Mouse (Mus musculus): ENCODE data around the gene Gpi1. TPM values are rescaled to one million over a fixed set of nuclear protein-coding genes. Genes with fewer than 3 reads are reported as not detected.
A peak's percentile ranks its signal among the peaks of the same experiment; 100 is the strongest.

Gene Gpi1
- polyA plus RNA-seq, 1 experiment from 2014 or later = 287 TPM

- Histone ChIP-seq H3K27ac (replicated peaks; ENCODE audit: low read depth, low read length) (no peak overlapping the region), H3K4me1 (ENCODE audit: control insufficient read depth, insufficient read depth, low read length) (no peaks in the 10 kb centered on the region), H3K9ac (replicated peaks; ENCODE audit: low read length) (no peak overlapping the region), H3K4me2 (ENCODE audit: low read depth, low read length) (no peak overlapping the region), H3K9me3 (replicated peaks; ENCODE audit: control insufficient read depth, low read length) (no peaks in the 10 kb centered on the region), H3K27me3 (ENCODE audit: control insufficient read depth, insufficient read depth, low read length) (no peaks in the 10 kb centered on the region), H3K36me3 (replicated peaks; ENCODE audit: control insufficient read depth, insufficient read depth, low read depth, low read length) (peaks cover 3% of the 10 kb centered on the region), H3K4me3 (ENCODE audit: low read depth, low read length) (no peak overlapping the region)
- DNase-seq (ENCODE audit: low spot score) = no peak
- WGBS = 90% methylated on average over 5 of the region's 5 CpGs
- no peak for ATAC-seq (replicated peaks; ENCODE audit: insufficient number of reproducible peaks, low FRiP score, low TSS enrichment, low read depth)
Observed at GRCm38 (mm10) chr7:34238086-34238485, 8.0 kb upstream of the Gpi1 start.

- no peak for ATAC-seq (replicated peaks; ENCODE audit: insufficient number of reproducible peaks, low FRiP score, low TSS enrichment, low read depth)
- Histone ChIP-seq H3K27ac (replicated peaks; ENCODE audit: low read depth, low read length) (no peak overlapping the region), H3K9ac (replicated peaks; ENCODE audit: low read length) (no peak overlapping the region), H3K9me3 (replicated peaks; ENCODE audit: control insufficient read depth, low read length) (no peaks in the 10 kb centered on the region), H3K4me1 (ENCODE audit: control insufficient read depth, insufficient read depth, low read length) (no peaks in the 10 kb centered on the region), H3K4me2 (ENCODE audit: low read depth, low read length) (no peak overlapping the region), H3K27me3 (ENCODE audit: control insufficient read depth, insufficient read depth, low read length) (no peaks in the 10 kb centered on the region), H3K36me3 (replicated peaks; ENCODE audit: control insufficient read depth, insufficient read depth, low read depth, low read length) (peaks cover 3% of the 10 kb centered on the region), H3K4me3 (ENCODE audit: low read depth, low read length) (no peak overlapping the region)
- no peak for DNase-seq (ENCODE audit: low spot score)
- WGBS = 91% methylated on average over 5 of the region's 5 CpGs
Observed at GRCm38 (mm10) chr7:34235602-34236001, 5.5 kb upstream of the Gpi1 start.

GRCm38 (mm10) chr7:34234610-34235561, 4.8 kb upstream of the Gpi1 start:
- ATAC-seq (replicated peaks; ENCODE audit: insufficient number of reproducible peaks, low FRiP score, low TSS enrichment, low read depth) (no peak), DNase-seq (ENCODE audit: low spot score) (peak; percentile 63)
- Histone ChIP-seq H3K4me2 (ENCODE audit: low read depth, low read length) (peak overlapping the region; percentile 70), H3K27ac (replicated peaks; ENCODE audit: low read depth, low read length) (peak overlapping the region; percentile 73), H3K9me3 (replicated peaks; ENCODE audit: control insufficient read depth, low read length) (no peaks in the 10 kb centered on the region), H3K9ac (replicated peaks; ENCODE audit: low read length) (peak overlapping the region; percentile 60), H3K4me3 (ENCODE audit: low read depth, low read length) (peak overlapping the region; percentile 40), H3K36me3 (replicated peaks; ENCODE audit: control insufficient read depth, insufficient read depth, low read depth, low read length) (no peaks in the 10 kb centered on the region; the same call in none of the 2 replicates), H3K27me3 (ENCODE audit: control insufficient read depth, insufficient read depth, low read length) (no peaks in the 10 kb centered on the region), H3K4me1 (ENCODE audit: control insufficient read depth, insufficient read depth, low read length) (no peaks in the 10 kb centered on the region)
- 2% methylated on average over 17 of the region's 17 CpGs for WGBS

- peak overlapping the region; percentile 40 for H3K4me3 ChIP-seq (ENCODE audit: low read depth, low read length)
- H3K4me2 ChIP-seq (ENCODE audit: low read depth, low read length) = peak overlapping the region; percentile 70
- no peaks in the 10 kb centered on the region; the same call in none of the 2 replicates for H3K36me3 ChIP-seq (replicated peaks; ENCODE audit: control insufficient read depth, insufficient read depth, low read depth, low read length)
- WGBS = 0% methylated on average over 45 of the region's 46 CpGs
- H3K27ac ChIP-seq (replicated peaks; ENCODE audit: low read depth, low read length) = peak overlapping the region; percentile 73
- H3K4me1 ChIP-seq (ENCODE audit: control insufficient read depth, insufficient read depth, low read length) = no peaks in the 10 kb centered on the region
- H3K27me3 ChIP-seq (ENCODE audit: control insufficient read depth, insufficient read depth, low read length) = no peaks in the 10 kb centered on the region
- DNase-seq (ENCODE audit: low spot score) (peak; percentile 99), ATAC-seq (replicated peaks; ENCODE audit: insufficient number of reproducible peaks, low FRiP score, low TSS enrichment, low read depth) (peak; percentile 93)
- H3K9me3 ChIP-seq (replicated peaks; ENCODE audit: control insufficient read depth, low read length) = no peaks in the 10 kb centered on the region
- peak overlapping the region; percentile 60 for H3K9ac ChIP-seq (replicated peaks; ENCODE audit: low read length)
Observed at GRCm38 (mm10) chr7:34233909-34234609, 3.9 kb upstream of the Gpi1 start.

- Histone ChIP-seq H3K9ac (replicated peaks; ENCODE audit: low read length) (no peak overlapping the region; the same call in 1 of the 2 replicates), H3K27ac (replicated peaks; ENCODE audit: low read depth, low read length) (0 out of 2 replicates have a peak overlapping the region, but pooled peaks have one; percentile 48), H3K36me3 (replicated peaks; ENCODE audit: control insufficient read depth, insufficient read depth, low read depth, low read length) (no peaks in the 10 kb centered on the region; the same call in 1 of the 2 replicates), H3K4me3 (ENCODE audit: low read depth, low read length) (peak overlapping the region; percentile 40), H3K4me1 (ENCODE audit: control insufficient read depth, insufficient read depth, low read length) (no peaks in the 10 kb centered on the region), H3K27me3 (ENCODE audit: control insufficient read depth, insufficient read depth, low read length) (no peaks in the 10 kb centered on the region), H3K4me2 (ENCODE audit: low read depth, low read length) (peak overlapping the region; percentile 70), H3K9me3 (replicated peaks; ENCODE audit: control insufficient read depth, low read length) (no peaks in the 10 kb centered on the region)
- 40% methylated on average over 7 of the region's 7 CpGs for WGBS
- ATAC-seq (replicated peaks; ENCODE audit: insufficient number of reproducible peaks, low FRiP score, low TSS enrichment, low read depth) = no peak
- DNase-seq (ENCODE audit: low spot score) = no peak
Observed at GRCm38 (mm10) chr7:34232785-34233725, 2.9 kb upstream of the Gpi1 start.

- ATAC-seq (replicated peaks; ENCODE audit: insufficient number of reproducible peaks, low FRiP score, low TSS enrichment, low read depth) (peak; percentile 26), DNase-seq (ENCODE audit: low spot score) (peak; percentile 68)
- 1% methylated on average over 18 of the region's 19 CpGs for WGBS
- Histone ChIP-seq H3K27ac (replicated peaks; ENCODE audit: low read depth, low read length) (peak overlapping the region; percentile 72; the same call in 1 of the 2 replicates), H3K9me3 (replicated peaks; ENCODE audit: control insufficient read depth, low read length) (no peaks in the 10 kb centered on the region), H3K4me1 (ENCODE audit: control insufficient read depth, insufficient read depth, low read length) (no peaks in the 10 kb centered on the region), H3K27me3 (ENCODE audit: control insufficient read depth, insufficient read depth, low read length) (no peaks in the 10 kb centered on the region), H3K4me3 (ENCODE audit: low read depth, low read length) (peak overlapping the region; percentile 73), H3K36me3 (replicated peaks; ENCODE audit: control insufficient read depth, insufficient read depth, low read depth, low read length) (no peaks in the 10 kb centered on the region; the same call in 1 of the 2 replicates), H3K9ac (replicated peaks; ENCODE audit: low read length) (peak overlapping the region; percentile 81), H3K4me2 (ENCODE audit: low read depth, low read length) (peak overlapping the region; percentile 69)
Observed at GRCm38 (mm10) chr7:34229691-34230111, 435 bp downstream of the Gpi1 start.

GRCm38 (mm10) chr7:34229153-34229552, 983 bp downstream of the Gpi1 start:
- Histone ChIP-seq H3K9ac (replicated peaks; ENCODE audit: low read length) (peak overlapping the region; percentile 81), H3K27me3 (ENCODE audit: control insufficient read depth, insufficient read depth, low read length) (no peaks in the 10 kb centered on the region), H3K4me1 (ENCODE audit: control insufficient read depth, insufficient read depth, low read length) (no peaks in the 10 kb centered on the region), H3K4me2 (ENCODE audit: low read depth, low read length) (peak overlapping the region; percentile 69), H3K9me3 (replicated peaks; ENCODE audit: control insufficient read depth, low read length) (no peaks in the 10 kb centered on the region), H3K4me3 (ENCODE audit: low read depth, low read length) (peak overlapping the region; percentile 73), H3K27ac (replicated peaks; ENCODE audit: low read depth, low read length) (no peak overlapping the region), H3K36me3 (replicated peaks; ENCODE audit: control insufficient read depth, insufficient read depth, low read depth, low read length) (no peaks in the 10 kb centered on the region; the same call in 1 of the 2 replicates)
- 17% methylated on average over 5 of the region's 5 CpGs for WGBS
- no peak for DNase-seq (ENCODE audit: low spot score)
- no peak for ATAC-seq (replicated peaks; ENCODE audit: insufficient number of reproducible peaks, low FRiP score, low TSS enrichment, low read depth)

All from embryonic facial prominence, embryonic 11.5 days (tissue).